Mouse (Mus musculus) limb, embryonic 10.5 days (tissue): Measurements from ENCODE around the gene Dennd1c. TPM values are rescaled to one million over a fixed set of nuclear protein-coding genes. Genes with fewer than 3 reads are reported as not detected.

ENCODE experiments used
- DNase-seq: peaks from one replicate; pipeline ENCODE4 v3.0.0-alpha.2; 2017; ENCODE audit warnings: low spot score
- H3K27ac ChIP-seq: fragments of 300-500 bp; sonication (generic); 2 replicates; pipeline ENCODE4 v1.5.1; 2016; ENCODE audit warnings: mild to moderate bottlenecking
- H3K27me3 ChIP-seq: fragments of 300-500 bp; sonication (generic); 2 replicates; pipeline ENCODE4 v1.6.1; 2016; ENCODE audit warnings: low read depth, mild to moderate bottlenecking; ENCODE audit not compliant: poor library complexity, severe bottlenecking
- H3K36me3 ChIP-seq: fragments of 300-500 bp; sonication (generic); 2 replicates; pipeline ENCODE4 v1.6.1; 2016; ENCODE audit warnings: mild to moderate bottlenecking, moderate library complexity
- H3K4me1 ChIP-seq: fragments of 300-500 bp; sonication (generic); 2 replicates; pipeline ENCODE4 v1.6.1; 2016
- H3K4me3 ChIP-seq: fragments of 300-500 bp; sonication (generic); 2 replicates; pipeline ENCODE4 v1.5.1; 2016; ENCODE audit warnings: mild to moderate bottlenecking, moderate library complexity
- H3K9me3 ChIP-seq: fragments of 300-500 bp; sonication (generic); replicated peaks from 2 replicates; pipeline ENCODE4 v1.6.1; 2016; ENCODE audit warnings: mild to moderate bottlenecking
- WGBS: fragments of 180-500 bp; shearing (Covaris S2); methylation state at CpG from one replicate; pipeline ENCODE4 v1.1.7; 2016; 5-methylcytosine and 5-hydroxymethylcytosine counted together
- polyA plus RNA-seq: library from polyadenylated mRNA; unstranded; fragments of >200 nt; fragmentation: Nextera tagmentation; extraction: Ambion mirVana; gene quantifications from 2 replicates; pipeline ENCODE4 v1.2.1, GENCODE M21; 2016

Dennd1c gene
- polyA plus RNA-seq, 1 experiment from 2014 or later, result 0.66 TPM

- Histone ChIP-seq H3K9me3 (no peaks in the 10 kb centered on the region), H3K27ac (no peak overlapping the region), H3K27me3 (peaks cover 41% of the 10 kb centered on the region), H3K36me3 (no peaks in the 10 kb centered on the region), H3K4me3 (no peak overlapping the region), H3K4me1 (peaks cover 9% of the 10 kb centered on the region)
- 87% methylated on average over 11 of the region's 11 CpGs for WGBS
- DNase-seq, result no peak
Observed at GRCm38 (mm10) chr17:57085970-57086757, 7.8 kb upstream of the Dennd1c start.

- DNase-seq, result no peak
- Histone ChIP-seq H3K27me3 (peaks cover 20% of the 10 kb centered on the region), H3K36me3 (no peaks in the 10 kb centered on the region), H3K9me3 (no peaks in the 10 kb centered on the region), H3K4me1 (peaks cover 13% of the 10 kb centered on the region), H3K4me3 (no peak overlapping the region), H3K27ac (no peak overlapping the region)
- 91% methylated on average over 5 of the region's 5 CpGs for WGBS
Observed at GRCm38 (mm10) chr17:57082481-57082880, 4.2 kb upstream of the Dennd1c start.

GRCm38 (mm10) chr17:57081234-57081842, 3.0 kb upstream of the Dennd1c start:
- peaks cover 8% of the 10 kb centered on the region for H3K27me3 ChIP-seq
- no peaks in the 10 kb centered on the region for H3K9me3 ChIP-seq
- no peak for DNase-seq
- H3K4me1 ChIP-seq, result peaks cover 6% of the 10 kb centered on the region
- H3K27ac ChIP-seq, result no peak overlapping the region
- 93% methylated on average over 31 of the region's 31 CpGs for WGBS
- no peaks in the 10 kb centered on the region for H3K36me3 ChIP-seq
- H3K4me3 ChIP-seq, result no peak overlapping the region

- no peak overlapping the region for H3K27ac ChIP-seq
- 74% methylated on average over 3 of the region's 3 CpGs for WGBS
- no peaks in the 10 kb centered on the region for H3K27me3 ChIP-seq
- no peak overlapping the region for H3K4me3 ChIP-seq
- no peak for DNase-seq
- H3K36me3 ChIP-seq, result no peaks in the 10 kb centered on the region
- peaks cover 6% of the 10 kb centered on the region for H3K4me1 ChIP-seq
- no peaks in the 10 kb centered on the region for H3K9me3 ChIP-seq
Observed at GRCm38 (mm10) chr17:57079919-57080318, 1.6 kb upstream of the Dennd1c start.

- H3K27me3 ChIP-seq, result peaks cover 16% of the 10 kb centered on the region
- H3K4me1 ChIP-seq, result peaks cover 6% of the 10 kb centered on the region
- H3K9me3 ChIP-seq, result no peaks in the 10 kb centered on the region
- H3K4me3 ChIP-seq, result no peak overlapping the region
- H3K36me3 ChIP-seq, result no peaks in the 10 kb centered on the region
- WGBS, result 47% methylated on average over 3 of the region's 3 CpGs
- no peak overlapping the region for H3K27ac ChIP-seq
- DNase-seq, result no peak
Observed at GRCm38 (mm10) chr17:57076916-57077315, 1.4 kb downstream of the Dennd1c start.

- Histone ChIP-seq H3K36me3 (no peaks in the 10 kb centered on the region), H3K4me1 (peaks cover 7% of the 10 kb centered on the region), H3K27me3 (peaks cover 63% of the 10 kb centered on the region), H3K27ac (no peak overlapping the region), H3K4me3 (no peak overlapping the region), H3K9me3 (no peaks in the 10 kb centered on the region)
- DNase-seq, result peak; percentile 42
- 5% methylated on average over 11 of the region's 11 CpGs for WGBS
Observed at GRCm38 (mm10) chr17:57070699-57071098, 7.6 kb downstream of the Dennd1c start.

GRCm38 (mm10) chr17:57070272-57070671, 8.0 kb downstream of the Dennd1c start:
- Histone ChIP-seq H3K27me3 (peaks cover 68% of the 10 kb centered on the region), H3K27ac (no peak overlapping the region), H3K4me3 (no peak overlapping the region), H3K36me3 (no peaks in the 10 kb centered on the region), H3K4me1 (peaks cover 7% of the 10 kb centered on the region), H3K9me3 (no peaks in the 10 kb centered on the region)
- WGBS, result 9% methylated on average over 9 of the region's 9 CpGs
- DNase-seq, result no peak

- H3K9me3 ChIP-seq, result no peaks in the 10 kb centered on the region
- peaks cover 15% of the 10 kb centered on the region for H3K4me1 ChIP-seq
- no peak overlapping the region for H3K27ac ChIP-seq
- H3K27me3 ChIP-seq, result peaks cover 84% of the 10 kb centered on the region
- no peak for DNase-seq
- H3K36me3 ChIP-seq, result no peaks in the 10 kb centered on the region
- 66% methylated on average over 5 of the region's 5 CpGs for WGBS
- H3K4me3 ChIP-seq, result no peak overlapping the region
Observed at GRCm38 (mm10) chr17:57066908-57067307, 11.4 kb downstream of the Dennd1c start.

GRCm38 (mm10) chr17:57063031-57063430, 15.3 kb downstream of the Dennd1c start:
- Histone ChIP-seq H3K4me3 (no peak overlapping the region), H3K36me3 (no peaks in the 10 kb centered on the region), H3K27me3 (peaks cover 86% of the 10 kb centered on the region), H3K9me3 (no peaks in the 10 kb centered on the region), H3K27ac (no peak overlapping the region), H3K4me1 (peaks cover 25% of the 10 kb centered on the region)
- WGBS, result 5% methylated on average over 8 of the region's 8 CpGs
- DNase-seq, result no peak

GRCm38 (mm10) chr17:57062548-57062947, 15.8 kb downstream of the Dennd1c start:
- H3K9me3 ChIP-seq, result no peaks in the 10 kb centered on the region
- WGBS, result under 1% methylated on average over 22 of the region's 22 CpGs
- no peak for DNase-seq
- peak overlapping the region; percentile 32 for H3K4me3 ChIP-seq
- H3K27ac ChIP-seq, result no peak overlapping the region
- H3K4me1 ChIP-seq, result peaks cover 25% of the 10 kb centered on the region
- peaks cover 90% of the 10 kb centered on the region for H3K27me3 ChIP-seq
- no peaks in the 10 kb centered on the region for H3K36me3 ChIP-seq

GRCm38 (mm10) chr17:57062011-57062521, 16.2 kb downstream of the Dennd1c start:
- Histone ChIP-seq H3K36me3 (no peaks in the 10 kb centered on the region), H3K27ac (no peak overlapping the region), H3K27me3 (peaks cover 87% of the 10 kb centered on the region), H3K4me1 (peaks cover 25% of the 10 kb centered on the region), H3K9me3 (no peaks in the 10 kb centered on the region), H3K4me3 (peak overlapping the region; percentile 32)
- 1% methylated on average over 39 of the region's 39 CpGs for WGBS
- DNase-seq, result no peak

- Histone ChIP-seq H3K27me3 (peaks cover 79% of the 10 kb centered on the region), H3K4me3 (peak overlapping the region; percentile 78; the same call in 1 of the 2 replicates), H3K36me3 (no peaks in the 10 kb centered on the region), H3K27ac (no peak overlapping the region), H3K9me3 (no peaks in the 10 kb centered on the region), H3K4me1 (peaks cover 25% of the 10 kb centered on the region)
- peak; percentile 34 for DNase-seq
- 47% methylated on average over 10 of the region's 10 CpGs for WGBS
Observed at GRCm38 (mm10) chr17:57061069-57061468, 17.2 kb downstream of the Dennd1c start.

GRCm38 (mm10) chr17:57060231-57060801, 18.0 kb downstream of the Dennd1c start:
- Histone ChIP-seq H3K4me3 (peak overlapping the region; percentile 78), H3K27ac (no peak overlapping the region), H3K4me1 (peaks cover 25% of the 10 kb centered on the region), H3K27me3 (peaks cover 71% of the 10 kb centered on the region), H3K36me3 (no peaks in the 10 kb centered on the region), H3K9me3 (no peaks in the 10 kb centered on the region)
- under 1% methylated on average over 44 of the region's 44 CpGs for WGBS
- DNase-seq, result peak; percentile 90
